Mouse (Mus musculus) right cerebral cortex, adult 2 months (tissue): Measurements from ENCODE around the gene Cd99l2.
A peak's percentile ranks its signal among the peaks of the same experiment; 100 is the strongest.
"Not testable (repeated sequence)": the region's sequence is repeated elsewhere in the genome, so short reads cannot be mapped to it uniquely, and the experiment has no call there.

Source experiments
- DNase-seq, 2 experiments: peaks; one replicate each; pipeline ENCODE4 v3.0.0; 2021 to 2022; ENCODE audit warnings: low spot score in 2 of 2

Cd99l2 gene

DNA sequence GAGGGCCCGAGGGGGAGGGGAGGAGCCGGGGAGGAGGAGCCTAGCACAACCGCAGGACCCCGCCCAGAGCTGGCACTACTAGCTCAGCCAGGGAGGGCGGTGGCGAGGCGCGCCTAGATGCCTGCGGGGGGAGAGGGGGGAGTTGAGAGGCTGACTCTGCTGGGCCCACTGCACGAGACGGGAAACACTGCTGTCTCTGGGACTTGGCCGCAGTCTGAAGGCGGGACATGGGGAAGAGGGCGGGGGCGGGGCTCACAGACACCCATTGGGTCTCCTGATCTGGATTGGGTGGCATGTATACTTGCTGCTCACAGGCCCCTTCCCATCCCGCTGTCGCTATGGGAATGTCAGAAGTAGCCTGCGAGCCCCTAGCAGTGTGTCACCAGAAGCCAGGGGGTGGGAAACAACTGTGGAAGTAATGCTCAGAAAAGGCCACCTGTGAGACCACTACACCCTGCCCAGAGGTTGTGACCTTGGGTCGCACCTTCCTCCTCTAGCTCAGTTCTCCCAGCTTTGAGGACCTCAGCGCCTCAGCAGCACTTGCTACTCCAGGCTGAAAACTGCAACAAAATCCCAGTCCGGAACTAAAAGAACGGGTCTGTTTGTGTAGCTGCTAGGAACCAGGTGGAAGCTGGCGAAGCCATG is at the start of gene Cd99l2:
TSS of gene Cd99l2 (minus strand) at position 216 of the 645 bp plus-strand sequence.
- peak; percentile 68 to 73 for DNase-seq

DNA sequence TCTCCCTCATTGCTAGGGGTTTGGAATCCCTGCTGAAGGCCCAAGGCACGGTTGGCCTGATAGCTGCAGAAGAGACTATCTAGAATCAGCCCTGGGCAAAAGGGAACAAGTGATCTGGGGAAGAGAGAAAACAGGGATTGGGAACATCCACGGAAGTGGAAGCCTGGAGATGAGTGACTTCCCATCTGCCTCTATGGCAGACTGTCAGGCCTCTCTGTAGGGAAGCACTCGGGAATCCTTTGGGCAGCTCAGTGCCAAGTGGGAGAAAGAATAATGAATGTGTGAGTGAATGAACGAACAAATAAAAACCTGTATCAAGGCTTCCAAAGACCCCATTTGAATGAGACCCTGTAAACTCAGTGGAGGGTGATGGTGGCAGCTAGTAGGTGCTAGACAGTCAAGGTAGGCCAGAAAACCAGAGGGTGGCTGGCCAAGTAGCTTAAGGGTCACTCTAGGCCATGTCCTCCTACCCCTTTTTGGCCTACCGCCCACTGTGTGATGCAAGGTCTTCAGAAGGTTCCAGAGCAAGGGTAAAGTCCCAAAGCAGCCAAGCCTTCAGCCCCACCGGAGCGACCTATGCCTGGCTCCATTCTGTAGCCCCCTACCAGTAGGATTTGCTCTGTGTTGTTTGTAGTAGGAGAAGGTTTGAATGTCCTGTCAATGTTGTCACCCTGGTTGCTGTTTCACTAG is 48.3 kb upstream of the Cd99l2 start:
- DNase-seq, result no peak

DNA sequence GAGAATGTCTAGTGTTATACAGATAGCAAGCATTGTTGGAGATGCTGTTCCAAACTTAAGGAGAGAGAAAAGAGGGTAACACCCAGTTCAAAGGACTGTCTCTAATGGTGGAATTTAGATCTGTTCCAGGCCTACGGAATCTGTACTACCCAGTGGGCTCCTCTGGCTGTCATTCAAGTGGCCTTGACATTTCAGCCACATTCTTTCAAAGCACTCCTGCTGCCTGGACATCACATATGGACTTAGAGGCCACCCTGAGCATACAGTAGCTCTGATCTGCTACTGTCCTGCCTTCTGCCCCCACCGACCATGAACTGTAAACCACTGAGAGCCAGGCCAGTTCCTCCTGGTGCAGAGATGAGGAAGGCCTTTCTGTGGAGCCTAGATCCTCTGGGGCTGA is 45.1 kb upstream of the Cd99l2 start:
- DNase-seq, result no peak

DNA sequence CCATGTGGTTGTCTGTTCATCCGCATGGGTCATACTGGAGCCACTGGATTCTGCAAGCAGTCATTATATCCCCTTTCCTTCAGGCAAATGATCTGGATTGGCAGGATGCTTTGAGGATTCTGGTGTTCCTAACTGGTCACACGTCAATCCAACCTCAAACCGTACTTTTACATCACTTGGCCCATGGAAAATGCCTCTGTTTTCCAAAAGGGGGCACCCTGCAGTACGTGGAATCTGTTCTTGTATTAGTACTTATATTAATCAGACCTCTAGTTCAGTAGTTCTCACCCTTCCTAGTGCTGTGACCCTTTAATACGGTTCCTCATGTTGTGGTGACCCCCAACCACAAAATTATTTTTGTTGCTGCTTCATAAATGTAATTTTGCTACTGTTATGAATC is 41.5 kb upstream of the Cd99l2 start:
- no peak for DNase-seq

DNA sequence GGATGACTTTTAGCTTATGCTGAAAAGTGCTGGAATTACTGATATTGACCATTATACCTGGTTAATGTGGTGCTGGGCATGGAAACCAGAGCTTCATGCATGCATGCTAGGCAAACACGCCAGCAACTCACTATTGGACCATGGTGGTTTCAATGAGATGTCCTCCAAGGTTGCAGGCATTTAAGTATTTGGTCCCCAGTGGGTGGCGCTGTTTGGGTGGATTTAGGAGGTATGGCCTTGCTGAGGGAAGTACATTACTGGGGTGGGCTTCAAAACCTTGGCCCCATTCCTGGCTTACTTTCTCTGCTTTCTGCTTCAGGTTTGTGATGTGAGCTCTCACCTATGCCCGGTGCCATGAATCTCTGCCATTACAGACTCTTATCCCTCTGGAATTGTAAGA is 40.0 kb upstream of the Cd99l2 start:
- no peak for DNase-seq

DNA sequence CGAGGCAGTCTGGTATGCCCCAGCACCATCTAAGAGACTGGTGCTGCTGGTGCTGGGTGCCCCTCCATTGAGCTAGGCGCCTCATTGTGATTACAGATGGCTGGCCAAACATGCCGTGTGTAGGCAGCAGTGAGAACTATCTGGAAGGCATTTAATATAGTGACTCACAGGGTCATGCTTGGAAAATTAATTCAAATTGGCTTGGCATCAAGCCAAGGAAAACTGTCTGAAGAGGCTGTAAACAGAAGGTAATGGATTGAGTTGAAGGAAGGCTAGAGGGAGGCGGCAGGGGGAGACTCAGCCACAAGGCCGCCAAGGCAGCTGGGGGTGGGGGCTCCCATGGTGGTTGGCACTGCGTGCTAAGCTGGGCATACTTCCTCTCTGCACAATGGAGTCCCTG is 36.0 kb upstream of the Cd99l2 start:
- peak; percentile 1 to 5 for DNase-seq

DNA sequence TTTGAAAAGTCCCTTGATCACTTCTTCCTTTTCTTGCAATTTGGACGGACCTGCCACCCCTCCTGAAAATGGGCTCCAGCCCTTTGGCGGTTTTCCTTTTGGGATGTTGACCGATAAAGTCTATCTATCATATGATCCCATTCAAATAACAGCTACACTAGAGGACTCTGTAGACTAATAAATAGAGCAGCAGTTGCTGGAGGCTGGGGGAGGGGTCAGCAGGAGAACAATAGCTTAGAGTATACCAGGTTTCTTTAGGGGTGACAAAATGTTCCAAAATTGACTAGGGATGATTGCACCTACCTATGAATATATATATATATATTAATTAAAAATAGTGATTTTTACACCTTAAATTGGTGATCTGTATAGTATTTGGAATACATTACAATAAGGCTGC is 35.5 kb upstream of the Cd99l2 start:
- no peak for DNase-seq

DNA sequence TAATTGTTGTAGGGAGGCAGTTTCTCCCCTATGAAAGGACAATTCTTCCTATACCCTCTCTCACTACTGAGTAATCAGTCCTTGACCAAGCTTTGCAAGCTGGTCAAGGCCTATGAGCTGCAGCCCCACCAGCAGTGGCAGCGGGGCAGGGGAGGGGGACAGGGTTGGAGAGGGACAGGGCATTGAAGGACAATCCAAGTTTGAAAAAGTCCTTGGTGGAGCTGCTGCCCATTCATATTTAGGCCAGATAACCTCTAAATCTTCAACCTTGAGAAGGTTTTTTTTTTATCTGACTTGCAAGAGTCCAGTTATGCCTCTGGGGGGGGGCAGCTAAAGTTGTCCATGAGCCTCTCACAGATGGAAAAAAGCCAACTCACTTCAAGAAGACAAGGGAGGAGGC is 34.8 kb upstream of the Cd99l2 start:
- DNase-seq, result no peak

DNA sequence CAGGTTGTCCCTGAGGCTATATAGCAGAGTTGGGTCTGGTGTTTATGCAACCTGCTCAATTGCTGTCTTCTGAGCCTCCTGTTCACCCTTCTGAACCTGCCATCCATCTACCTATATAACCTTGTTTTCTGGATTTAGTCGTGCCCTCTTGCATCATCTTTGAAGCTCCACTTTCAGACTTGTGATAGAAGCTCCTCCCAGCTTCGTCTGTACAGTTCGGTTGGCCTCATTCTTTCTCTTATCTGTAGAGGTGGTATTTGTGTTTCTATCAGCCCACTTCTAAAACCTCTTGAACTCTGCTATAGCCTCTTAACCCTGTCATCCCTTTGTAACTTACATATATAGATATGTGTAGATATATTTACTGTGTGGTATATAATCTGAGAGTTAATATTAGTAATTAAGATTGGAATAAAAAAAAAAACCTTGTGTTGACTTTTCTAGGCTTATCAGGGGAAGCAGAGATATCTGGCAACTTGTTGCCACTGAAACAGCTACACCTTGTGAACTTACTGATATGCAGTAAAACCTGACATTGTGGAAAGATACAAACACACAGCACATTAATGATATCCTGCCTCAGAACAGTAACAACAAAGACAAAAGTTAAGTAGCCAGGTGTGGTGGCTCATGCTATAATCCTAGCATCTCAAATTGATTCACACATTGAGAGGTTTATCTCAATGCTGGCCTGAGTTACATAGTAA is 33.1 kb upstream of the Cd99l2 start:
- DNase-seq, result no peak

DNA sequence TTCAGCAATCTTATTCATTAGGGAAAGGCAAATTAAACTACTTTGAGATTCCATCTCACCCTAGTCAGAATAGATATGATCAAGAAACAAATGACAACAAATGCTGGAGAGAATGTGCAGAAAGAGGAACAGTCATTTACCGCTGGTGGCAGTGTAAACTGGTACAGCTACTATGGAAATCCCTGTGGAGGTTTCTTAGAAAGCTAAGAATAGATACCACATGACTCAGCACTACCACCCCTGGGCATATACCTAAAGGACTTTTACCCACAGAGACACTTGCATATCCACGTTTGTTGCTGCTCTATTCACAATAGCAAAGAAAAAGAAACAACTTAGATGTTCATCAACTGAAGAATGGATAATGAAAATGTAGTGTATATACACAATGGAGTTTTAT is 31.7 kb upstream of the Cd99l2 start:
- no peak for DNase-seq

DNA sequence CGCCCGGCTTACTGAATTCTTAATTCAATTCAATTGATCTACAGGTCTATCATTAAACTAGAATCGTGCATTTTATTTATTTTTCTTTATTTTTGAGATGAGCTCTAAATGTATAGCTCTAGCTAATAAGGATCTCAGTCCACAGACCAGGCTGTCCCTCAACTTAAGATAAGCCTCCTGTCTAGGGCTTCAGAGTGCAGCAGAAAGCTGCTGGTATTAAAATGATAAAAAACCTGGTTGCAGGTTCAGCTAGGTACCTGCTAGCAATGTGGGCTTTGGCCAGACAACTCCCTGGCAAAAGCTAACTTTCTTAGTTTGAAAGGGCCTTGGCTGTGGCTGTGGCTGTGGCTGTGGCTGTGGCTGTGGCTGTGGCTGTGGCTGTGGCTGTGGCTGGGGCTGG is 30.2 kb upstream of the Cd99l2 start:
- DNase-seq, result no peak

DNA sequence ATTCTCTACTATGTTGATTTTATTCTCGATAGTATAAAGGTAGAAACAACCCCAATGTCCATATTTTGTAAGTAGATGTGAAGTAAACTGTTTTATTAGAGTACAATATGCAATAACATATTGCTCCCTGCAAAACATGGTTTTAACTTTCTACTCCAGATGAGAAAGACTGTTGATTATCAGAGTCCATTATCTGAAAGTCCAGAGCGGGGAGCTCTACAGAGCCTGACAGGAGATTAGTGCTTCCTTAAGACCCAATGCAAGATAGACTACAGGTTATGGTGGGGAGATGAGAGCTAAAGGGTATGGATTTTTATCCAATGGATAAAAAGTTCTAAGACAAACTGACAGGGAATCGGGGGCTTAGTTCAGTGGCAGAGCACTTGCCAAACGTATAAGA is 26.6 kb upstream of the Cd99l2 start:
- no peak for DNase-seq

DNA sequence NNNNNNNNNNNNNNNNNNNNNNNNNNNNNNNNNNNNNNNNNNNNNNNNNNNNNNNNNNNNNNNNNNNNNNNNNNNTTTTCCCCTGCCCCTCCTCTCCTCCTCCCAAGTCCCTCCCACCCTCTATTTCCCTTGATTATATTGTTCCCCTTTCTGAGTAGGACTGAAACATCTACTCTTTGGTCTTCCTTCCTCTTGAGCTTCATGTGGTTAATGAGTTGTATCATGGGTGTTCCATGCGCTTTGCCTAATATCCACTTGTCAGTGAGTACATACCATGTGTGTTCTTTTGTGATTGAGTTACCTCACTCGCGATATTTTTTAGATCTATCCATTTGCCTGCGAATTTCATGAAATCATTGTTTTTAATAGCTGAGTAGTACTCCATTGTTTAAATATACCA is 13.9 kb upstream of the Cd99l2 start:
- DNase-seq, result not testable (repeated sequence)

DNA sequence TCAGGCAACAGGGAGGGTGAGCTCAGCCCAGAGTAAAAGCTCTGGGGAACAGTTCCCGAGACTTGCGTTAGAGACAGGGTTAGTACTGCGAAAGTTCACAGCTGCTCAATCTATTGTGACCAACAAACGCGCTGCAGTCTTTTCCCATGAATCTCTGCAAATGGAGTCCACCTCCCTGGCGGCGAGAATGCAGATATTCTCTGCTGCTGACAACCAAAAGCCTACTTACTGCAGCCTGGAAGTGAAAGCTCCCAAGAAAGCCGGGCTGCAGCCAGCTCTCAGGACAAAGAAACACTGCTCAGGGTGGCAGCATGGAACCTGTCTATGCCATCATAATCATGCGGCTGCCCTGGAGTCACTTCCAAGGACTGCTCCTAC is 619 bp upstream of the Cd99l2 start:
- DNase-seq, result peak; percentile 39

DNA sequence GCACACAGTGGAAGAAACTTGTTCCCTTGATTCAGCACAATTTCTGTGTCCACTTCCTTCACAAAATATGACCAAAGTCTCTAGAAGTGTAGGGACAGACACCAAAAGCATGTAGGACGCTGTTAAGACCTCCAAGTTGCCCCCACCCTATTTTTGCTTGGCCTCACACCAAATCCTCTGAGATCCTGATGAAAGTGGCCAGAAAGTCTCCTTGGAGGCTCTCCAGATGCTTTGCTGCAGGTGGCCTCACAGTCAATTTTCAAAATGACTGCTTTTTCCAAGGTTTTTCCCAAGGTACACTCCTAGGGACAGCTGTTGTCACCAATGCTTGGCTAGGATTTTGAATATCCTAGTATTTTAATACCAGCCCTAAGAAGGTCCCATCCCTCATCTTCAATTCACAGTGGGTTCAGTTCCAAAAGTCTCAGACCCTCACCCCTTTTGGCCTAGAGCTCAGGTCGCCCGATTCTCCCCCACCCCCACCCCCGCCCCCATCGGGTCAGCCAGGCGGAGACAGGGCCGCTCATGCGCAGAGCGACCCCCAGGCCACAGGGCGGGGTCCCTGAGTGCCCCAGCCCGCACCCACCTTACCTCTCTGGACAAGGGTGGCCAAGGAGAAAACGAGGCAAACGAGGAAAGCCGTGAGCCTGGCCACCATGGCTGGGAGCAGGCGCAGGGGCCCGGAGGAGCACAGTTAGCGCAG is 567 bp downstream of the Cd99l2 start:
- peak in 1 of 2 experiments; percentile 6 for DNase-seq

DNA sequence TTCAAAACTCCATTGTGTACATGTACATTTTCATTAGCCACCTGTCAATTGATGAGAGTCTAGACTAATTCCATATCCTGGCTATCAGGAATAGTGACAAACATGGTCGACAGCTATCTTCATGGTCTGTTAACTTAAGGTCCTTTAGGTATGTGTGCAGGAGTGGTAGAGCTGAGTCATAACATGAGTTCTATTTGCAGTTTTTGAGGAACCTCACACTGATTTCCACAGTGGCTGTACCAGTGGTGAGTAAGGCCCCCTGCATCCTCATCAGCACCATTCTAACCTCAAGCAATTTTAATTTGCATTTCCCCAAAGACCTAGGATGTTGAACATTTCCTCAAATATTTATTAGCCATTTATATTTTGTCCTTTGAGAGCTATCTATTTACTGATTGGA is 3.3 kb downstream of the Cd99l2 start:
- DNase-seq, result no peak

DNA sequence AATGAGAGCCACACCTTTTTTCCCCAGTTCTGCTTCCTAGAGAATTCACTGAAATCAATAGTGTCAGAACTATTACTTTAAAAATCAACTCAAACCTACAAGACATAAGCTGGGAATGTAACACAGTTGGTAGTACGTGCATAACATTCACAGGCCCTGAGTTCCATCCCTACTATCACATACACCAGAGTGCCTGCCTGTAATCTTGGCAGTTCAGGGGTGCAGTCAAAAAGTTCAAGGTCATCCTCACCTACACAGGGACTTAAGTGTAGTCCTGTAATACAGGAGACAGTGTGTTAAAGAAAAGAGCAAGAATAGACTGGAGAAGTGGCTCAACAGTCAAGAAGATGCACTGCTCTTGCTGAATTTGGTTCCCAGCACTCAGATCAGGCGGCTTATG is 10.4 kb downstream of the Cd99l2 start:
- no peak for DNase-seq

DNA sequence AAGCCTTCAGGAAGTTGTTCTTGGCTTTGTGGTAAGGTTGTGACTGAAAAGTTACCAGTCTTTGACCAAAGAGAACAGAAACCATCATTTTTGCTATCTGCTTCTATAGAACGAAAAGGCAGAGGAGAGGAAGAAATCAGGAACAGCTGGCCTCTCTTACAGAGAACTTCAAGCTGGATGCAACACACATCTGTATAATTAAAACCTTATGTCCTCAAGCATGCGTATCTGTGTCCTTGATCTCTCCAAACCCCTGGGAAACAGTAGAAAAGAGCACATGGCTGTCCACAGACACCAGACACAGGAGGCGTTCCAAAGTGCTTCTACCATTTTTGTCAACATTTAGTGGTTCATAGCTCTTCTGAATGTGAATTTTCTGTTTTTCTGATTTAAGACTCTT is 16.7 kb downstream of the Cd99l2 start:
- DNase-seq, result no peak

DNA sequence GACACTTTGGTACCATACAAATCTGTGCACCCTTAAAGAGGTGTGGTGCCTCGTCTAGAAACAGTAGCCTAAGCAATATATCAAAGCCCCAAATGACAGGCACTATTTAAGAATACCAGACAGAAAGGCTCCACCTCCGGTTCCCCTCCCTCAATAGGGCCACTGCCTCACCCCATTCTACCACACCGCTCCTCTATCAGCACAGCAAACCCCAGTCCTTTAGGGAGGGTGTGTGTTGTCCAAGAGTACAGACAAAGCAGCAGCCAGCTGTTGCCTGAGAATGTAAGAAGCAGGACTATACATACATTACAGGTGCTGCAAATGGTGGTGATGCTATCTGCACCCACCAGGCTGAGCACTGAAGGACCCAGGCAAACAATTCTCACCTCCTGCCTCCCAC is 17.2 kb downstream of the Cd99l2 start:
- DNase-seq, result no peak

DNA sequence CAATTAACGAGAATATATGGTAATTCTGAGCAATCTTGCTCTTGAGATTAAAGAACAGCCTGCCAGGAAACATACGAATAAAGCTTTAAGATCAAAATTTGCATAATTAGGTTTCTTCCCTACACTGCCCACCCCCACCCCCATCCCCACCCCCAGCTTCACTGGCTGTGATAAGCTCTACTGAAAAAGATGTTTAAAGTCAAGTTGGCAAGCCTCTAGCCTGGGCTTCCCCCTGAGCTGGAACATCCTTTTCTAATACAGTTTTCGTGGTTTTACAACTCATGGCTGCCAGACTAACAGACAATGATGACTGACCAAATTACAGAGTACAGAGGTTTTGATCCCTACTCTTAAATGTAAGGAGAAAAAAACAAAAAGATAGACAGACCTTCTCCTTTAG is 17.6 kb downstream of the Cd99l2 start:
- DNase-seq, result no peak

DNA sequence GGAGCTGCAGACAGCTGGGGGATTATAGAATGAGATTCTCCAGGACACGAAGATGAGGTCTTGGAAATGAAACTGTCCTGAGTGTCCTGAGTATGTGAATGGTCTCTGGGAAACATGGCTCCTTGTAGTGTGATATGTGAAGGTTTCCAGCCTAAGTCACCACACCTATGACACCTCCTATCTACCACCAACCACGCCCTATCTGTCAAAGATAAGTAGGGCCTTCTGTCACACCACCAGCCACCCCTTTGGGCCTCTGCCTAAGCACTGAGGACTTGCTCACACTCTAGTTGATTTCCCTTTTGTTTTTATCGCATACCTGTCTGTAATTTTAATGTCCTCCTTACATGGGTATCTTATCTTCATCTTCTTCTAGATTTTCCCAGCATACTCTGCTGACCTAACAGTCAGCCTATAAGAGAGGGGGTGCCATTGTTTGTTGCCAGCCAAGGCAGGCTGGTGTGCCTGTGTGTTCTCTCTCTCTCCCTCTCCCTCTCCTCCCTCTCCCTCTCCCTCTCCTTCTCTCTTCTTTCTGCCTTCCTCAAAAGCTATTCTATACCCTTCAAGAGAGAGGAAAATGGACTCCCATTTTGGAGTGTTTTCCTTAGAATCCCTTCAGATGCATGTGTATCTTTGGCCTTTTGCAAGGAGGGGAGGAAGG is 18.2 kb downstream of the Cd99l2 start:
- no peak for DNase-seq
